Mouse (Mus musculus): ENCODE data around the gene Eif4e. TPM values are rescaled to one million over a fixed set of nuclear protein-coding genes. Genes with fewer than 3 reads are reported as not detected.

The Eif4e gene
- 128 and 136 TPM in 2 replicates for polyA plus RNA-seq (2012; ENCODE audit: insufficient read depth, insufficient read length, missing spikeins)

DNA sequence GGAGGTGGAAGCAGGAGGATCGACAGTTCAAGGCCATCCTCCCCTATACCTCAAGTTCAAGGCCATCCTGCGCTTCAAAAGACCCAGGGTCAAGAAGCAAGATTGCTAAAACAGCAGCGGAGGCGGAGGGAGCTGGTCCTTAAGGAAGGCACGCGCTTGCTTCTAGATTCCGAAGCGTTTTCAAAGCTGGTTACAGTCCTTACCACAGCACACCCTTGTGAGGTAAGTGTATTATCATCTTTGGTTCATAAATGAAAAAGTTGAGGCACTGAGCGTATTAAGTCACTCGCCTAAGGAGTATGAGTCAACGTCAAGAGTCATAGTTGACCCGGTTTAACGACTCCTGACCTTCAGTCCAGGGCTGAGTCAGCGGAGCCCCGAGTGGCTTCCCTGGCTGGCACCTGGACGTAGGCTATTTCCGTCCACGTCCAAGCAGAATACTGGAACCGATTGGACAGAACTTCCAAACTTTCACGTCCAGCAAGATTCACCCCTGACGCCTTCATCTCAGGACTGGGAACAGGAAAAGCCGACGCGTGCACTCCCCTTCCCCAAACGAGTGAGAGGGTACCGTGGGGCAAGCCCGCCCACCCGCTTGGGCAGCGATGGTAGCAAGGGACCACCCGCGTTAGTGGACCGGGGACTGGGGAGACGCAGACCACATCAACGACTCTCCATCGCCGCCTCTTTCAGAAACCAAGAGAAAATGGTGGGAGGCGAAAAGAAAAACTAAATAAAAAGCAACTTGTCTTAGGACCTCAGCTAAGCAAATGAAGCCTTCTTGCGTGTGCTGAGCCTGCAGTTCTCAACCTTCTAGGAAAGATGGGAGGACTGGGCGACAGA is at the start of gene Eif4e:
Eif4e (plus strand) TSS at position 107 of the 843 bp plus-strand sequence.
- Histone ChIP-seq H3K4me1 (ENCODE audit: control insufficient read depth, insufficient read depth, insufficient read length, low read length) (no peaks in the 10 kb centered on the region), H3K4me3 (ENCODE audit: insufficient read depth, low read depth, low read length) (peak within 1 kb of the TSS; percentile 70), H3K27ac (replicated peaks; ENCODE audit: low read depth, low read length) (peak within 1 kb of the TSS; percentile 80)

DNA sequence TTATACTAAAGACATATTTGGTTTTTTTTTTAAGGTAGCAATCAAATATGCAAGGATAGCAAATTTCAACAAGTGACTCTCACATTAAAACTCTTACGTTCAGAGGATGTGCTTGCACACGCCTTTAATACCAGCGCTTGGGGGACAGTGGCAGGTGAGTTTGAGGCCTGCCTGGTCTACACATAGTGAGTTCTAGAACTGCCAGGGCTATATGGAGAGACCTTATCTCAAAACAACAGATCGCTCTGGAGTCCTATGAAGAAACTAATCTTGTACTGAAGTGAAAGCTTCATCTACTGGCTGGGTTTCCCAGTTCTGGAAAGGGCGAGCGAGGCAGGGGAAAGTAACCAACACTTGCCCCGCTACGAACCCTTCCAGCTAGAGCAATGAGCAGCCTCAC is 46.5 kb upstream of the Eif4e start:
- no peak overlapping the region for H3K27ac ChIP-seq (replicated peaks; ENCODE audit: low read depth, low read length)
- H3K4me3 ChIP-seq (ENCODE audit: insufficient read depth, low read depth, low read length), result no peak overlapping the region
- H3K4me1 ChIP-seq (ENCODE audit: control insufficient read depth, insufficient read depth, insufficient read length, low read length), result 0 out of 2 replicates have a peak, but pooled peaks cover 2% of the 10 kb centered on the region

DNA sequence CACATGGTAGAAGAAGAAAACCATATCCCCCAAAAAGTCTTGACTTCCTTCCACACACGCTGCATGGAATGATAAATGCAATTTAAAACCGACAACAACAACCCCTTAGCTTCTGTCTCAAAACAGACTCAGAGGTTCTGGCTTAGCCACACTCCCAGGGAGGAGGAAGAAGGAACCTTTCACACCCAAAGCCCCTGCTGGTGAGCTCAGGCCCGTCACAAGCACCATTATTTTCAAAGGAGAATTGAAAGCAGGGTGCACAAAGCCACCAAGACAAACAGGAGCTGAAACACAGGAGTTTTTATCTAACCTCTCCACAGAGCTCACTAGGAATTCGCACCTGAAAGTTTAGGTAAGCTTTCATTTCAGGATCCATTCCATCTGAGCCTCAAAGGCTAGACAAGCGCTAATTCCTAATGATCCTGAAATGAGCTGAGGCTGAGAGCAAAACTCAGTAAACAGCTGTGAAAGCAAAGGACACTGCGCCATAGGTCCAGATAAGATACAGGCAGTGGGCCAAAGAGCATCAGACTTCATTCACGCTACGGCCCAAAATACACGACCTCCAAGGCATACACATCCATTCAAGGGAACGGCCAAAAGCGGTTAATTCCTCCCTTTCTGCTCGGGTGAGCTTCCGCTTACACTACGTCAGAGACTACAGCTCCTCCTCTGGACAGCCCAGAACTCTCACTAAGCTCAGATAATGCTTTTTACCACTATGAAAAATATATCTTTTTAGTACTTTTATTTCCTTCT is 44.3 kb upstream of the Eif4e start:
- 0 out of 2 replicates have a peak, but pooled peaks cover 2% of the 10 kb centered on the region for H3K4me1 ChIP-seq (ENCODE audit: control insufficient read depth, insufficient read depth, insufficient read length, low read length)
- no peak overlapping the region for H3K27ac ChIP-seq (replicated peaks; ENCODE audit: low read depth, low read length)
- H3K4me3 ChIP-seq (ENCODE audit: insufficient read depth, low read depth, low read length), result no peak overlapping the region

DNA sequence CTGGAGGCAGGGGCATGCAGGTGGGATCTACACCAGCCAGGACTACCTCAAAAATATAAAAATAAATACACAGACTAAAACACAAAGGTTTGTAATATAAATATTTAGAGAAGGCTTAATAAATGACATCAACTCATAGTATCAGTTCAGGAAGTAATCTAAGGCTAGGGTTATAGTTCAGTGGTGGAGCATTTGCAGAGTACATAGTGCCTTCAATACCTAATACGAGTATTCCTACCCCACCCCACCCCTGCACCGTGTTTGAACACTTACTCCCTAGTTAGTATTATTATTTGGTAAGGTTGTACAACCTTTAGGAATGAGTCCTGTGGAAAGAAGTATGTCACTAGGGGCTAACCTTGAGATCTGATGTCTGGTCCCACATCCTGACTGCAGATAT is 42.7 kb upstream of the Eif4e start:
- Histone ChIP-seq H3K4me1 (ENCODE audit: control insufficient read depth, insufficient read depth, insufficient read length, low read length) (0 out of 2 replicates have a peak, but pooled peaks cover 2% of the 10 kb centered on the region), H3K27ac (replicated peaks; ENCODE audit: low read depth, low read length) (no peak overlapping the region), H3K4me3 (ENCODE audit: insufficient read depth, low read depth, low read length) (no peak overlapping the region)

DNA sequence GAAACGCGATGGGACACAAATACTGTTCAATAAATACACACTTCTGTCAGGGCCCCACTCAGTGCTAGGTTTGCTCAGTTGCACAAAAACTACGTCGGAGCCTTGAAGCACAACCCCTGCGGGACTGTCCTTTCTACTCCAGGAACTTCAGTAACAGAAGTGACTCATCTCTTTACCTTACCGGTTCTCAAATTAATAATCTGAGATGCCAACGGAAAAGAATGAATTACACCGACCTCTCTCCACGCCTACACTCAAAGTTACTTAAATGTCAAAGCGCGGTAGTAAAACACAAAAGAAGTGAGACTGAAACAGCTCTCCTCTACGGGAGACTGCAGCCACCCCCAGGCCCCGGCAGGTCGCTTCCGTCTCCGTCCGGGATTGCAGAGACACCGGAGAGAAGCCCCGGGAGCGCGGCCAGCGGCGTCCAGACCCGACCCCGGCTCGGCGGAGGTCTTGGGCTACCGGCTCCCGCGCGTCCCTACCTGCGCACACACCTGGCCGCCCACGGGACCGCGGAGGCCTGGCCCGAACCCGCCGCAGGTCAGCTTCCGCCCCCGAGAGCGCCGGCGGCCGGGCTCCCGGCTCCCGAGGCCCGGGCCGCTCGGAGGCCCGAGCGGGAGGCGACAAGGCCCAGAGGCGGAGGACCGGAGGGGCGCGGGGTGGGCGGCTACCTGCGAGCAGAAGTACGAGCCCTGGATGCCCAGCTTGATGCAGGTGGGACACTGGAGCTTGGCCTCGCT is 37.2 kb upstream of the Eif4e start:
- peak overlapping the region; percentile 56 for H3K27ac ChIP-seq (replicated peaks; ENCODE audit: low read depth, low read length)
- H3K4me1 ChIP-seq (ENCODE audit: control insufficient read depth, insufficient read depth, insufficient read length, low read length), result no peaks in the 10 kb centered on the region
- H3K4me3 ChIP-seq (ENCODE audit: insufficient read depth, low read depth, low read length), result peak overlapping the region; percentile 90

DNA sequence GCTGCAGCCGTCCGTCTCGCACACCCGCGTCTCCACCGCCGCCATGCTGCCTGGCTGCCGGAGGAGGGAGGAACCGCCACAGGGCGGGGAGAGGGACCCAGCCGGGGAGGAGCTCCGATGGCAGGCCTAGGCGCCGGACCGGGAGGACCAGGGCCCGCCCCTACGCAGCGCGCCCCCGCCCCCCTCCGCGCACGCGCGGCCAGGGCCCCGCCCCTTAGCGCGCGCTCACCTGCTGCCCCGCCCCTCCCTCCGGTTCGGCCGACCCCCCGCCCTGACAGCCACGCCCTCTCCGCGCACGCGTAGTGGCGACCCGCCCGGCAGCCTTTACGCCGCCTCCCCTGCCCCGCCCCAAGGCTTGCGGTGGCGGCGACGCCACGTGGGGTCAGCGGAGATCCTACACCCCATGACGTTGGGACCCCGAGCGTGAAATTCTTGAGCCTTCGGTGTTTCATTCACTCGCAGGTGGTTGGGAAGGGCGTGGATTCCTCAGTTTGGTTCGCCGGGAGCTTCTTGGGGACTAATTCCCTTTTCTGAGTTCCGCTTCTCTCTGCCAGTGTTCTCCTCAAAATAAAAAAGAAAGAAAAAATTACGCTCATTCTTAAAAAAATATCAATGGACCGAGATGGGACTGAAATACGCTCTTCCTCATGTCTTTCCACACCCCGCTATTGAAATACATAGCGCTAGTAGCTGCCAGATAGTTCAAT is 36.5 kb upstream of the Eif4e start, which contains the start of gene Metap1:
Metap1 (minus strand) TSS at position 189 of the 707 bp plus-strand sequence.
- Histone ChIP-seq H3K27ac (replicated peaks; ENCODE audit: low read depth, low read length) (peak within 1 kb of the TSS; percentile 83), H3K4me3 (ENCODE audit: insufficient read depth, low read depth, low read length) (peak within 1 kb of the TSS; percentile 91), H3K4me1 (ENCODE audit: control insufficient read depth, insufficient read depth, insufficient read length, low read length) (no peaks in the 10 kb centered on the region)

DNA sequence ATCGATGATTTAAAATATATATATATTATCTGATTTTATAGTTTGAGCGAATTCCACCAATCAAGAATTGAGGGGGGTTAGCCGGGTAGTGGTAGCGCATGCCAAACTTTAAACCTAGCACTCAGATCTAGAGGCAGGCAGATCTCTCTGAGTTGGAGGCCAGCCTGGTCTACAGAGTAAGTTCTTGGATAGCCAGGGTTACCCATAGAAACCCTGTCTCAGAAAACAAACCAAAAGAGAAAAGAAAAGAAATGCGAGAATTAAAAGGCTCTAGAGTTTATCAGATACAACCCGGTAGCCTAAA is 36.0 kb upstream of the Eif4e start:
- Histone ChIP-seq H3K4me1 (ENCODE audit: control insufficient read depth, insufficient read depth, insufficient read length, low read length) (no peaks in the 10 kb centered on the region), H3K27ac (replicated peaks; ENCODE audit: low read depth, low read length) (no peak overlapping the region), H3K4me3 (ENCODE audit: insufficient read depth, low read depth, low read length) (peak overlapping the region; percentile 91)

DNA sequence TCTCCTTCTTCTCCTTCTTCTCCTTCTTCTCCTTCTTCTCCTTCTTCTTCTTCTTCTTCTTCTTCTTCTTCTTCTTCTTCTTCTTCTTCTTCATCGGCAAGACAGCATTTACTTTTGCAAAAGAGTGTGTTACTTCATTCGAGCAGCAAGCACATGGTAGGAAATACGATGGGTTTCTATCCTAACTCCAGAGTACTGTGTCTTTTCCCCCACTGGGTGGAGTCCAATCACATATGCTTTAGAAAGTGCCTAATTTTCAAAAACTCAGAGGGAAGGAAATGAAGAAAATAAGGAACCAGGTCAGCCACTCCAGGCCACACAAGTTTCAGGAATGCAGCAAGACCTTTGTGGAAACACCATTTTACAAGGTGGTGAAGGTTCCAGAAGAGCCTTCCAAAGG is 32.3 kb upstream of the Eif4e start:
- Histone ChIP-seq H3K4me3 (ENCODE audit: insufficient read depth, low read depth, low read length) (no peak overlapping the region), H3K4me1 (ENCODE audit: control insufficient read depth, insufficient read depth, insufficient read length, low read length) (no peaks in the 10 kb centered on the region), H3K27ac (replicated peaks; ENCODE audit: low read depth, low read length) (no peak overlapping the region)

DNA sequence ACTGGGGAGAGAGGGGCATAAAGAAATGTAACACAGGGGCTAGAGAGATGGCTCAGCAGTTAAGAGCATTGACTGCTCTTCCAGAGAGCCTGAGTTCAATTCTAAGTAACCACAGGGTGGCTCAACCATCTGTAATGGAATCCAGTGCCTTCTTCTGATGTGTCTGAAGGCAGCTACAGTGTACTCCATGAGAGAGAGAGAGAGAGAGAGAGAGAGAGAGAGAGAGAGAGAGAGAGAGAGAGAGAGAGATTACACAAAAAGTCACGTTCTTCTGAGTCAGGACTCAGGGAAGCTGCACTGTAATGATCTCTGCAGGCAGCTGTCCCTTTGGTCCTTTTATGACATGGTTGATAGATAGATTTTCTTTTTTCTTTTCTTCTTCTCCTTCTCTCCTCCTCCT is 31.4 kb upstream of the Eif4e start:
- no peaks in the 10 kb centered on the region for H3K4me1 ChIP-seq (ENCODE audit: control insufficient read depth, insufficient read depth, insufficient read length, low read length)
- no peak overlapping the region for H3K27ac ChIP-seq (replicated peaks; ENCODE audit: low read depth, low read length)
- H3K4me3 ChIP-seq (ENCODE audit: insufficient read depth, low read depth, low read length), result no peak overlapping the region

DNA sequence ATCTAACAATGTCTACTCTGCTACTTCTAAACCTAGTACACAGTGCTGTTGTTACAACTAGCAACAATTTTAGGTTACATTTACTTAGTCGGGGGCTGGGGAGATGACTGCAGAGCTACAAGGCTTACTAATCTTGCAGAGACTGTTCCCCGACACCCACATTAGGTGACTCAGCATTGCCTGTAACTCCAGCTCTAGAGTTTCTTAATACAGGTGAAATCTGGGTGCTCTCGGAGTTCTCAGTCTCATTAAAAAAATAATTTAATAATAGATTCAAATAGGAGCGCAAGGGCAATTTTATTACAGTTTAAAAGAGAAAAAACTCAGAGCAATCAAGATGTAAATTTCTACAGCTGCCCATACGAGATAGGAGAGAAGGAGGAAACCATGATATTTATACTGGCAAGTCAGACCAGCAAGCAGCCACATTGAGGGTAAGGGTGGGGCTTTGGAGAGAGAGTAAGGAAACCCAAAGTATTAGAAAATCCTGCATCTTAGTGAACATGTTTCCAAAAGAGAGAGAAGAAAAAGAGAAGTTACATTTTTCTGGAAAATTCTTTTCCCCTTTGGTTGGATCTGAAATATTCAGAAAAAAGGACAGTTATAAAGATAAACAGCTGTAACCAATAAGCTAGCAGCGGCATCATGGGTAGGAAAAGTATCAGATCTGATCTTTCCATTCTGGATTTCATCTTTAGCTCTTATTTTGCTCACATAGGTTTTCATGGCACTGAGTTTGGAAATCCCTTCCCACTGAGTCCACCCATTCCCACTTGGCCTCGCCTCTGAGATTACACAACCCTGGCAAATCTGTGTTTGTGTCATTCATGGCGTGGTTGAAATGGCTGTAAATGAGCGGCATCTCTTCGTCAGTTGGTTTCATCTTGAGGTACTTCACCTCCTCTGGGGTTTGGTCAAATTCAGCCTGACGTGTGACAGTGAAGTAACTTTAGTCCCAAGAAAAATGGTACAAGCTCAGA is 30.5 kb upstream of the Eif4e start:
- Histone ChIP-seq H3K27ac (replicated peaks; ENCODE audit: low read depth, low read length) (no peak overlapping the region), H3K4me1 (ENCODE audit: control insufficient read depth, insufficient read depth, insufficient read length, low read length) (peaks cover 2% of the 10 kb centered on the region; the same call in 1 of the 2 replicates), H3K4me3 (ENCODE audit: insufficient read depth, low read depth, low read length) (no peak overlapping the region)

DNA sequence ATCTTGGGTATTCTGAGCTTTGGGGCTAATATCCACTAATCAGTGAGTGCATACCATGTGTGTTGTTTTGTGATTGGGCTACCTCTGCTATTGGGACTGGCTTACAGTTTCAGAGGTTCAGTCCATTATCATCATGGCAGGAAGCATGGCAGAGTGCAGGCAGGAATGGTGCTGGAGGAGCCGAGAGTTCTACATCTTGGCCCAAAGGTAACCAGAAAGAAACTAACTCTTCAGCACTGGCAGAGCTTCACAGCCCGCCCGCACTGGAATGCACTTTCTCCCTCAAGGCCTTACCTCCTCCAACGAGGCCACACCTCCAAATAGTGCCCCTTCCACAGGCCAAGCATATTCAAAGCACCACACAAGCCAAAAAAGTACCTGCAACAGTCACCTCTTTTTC is 27.2 kb upstream of the Eif4e start:
- H3K4me1 ChIP-seq (ENCODE audit: control insufficient read depth, insufficient read depth, insufficient read length, low read length), result peaks cover 2% of the 10 kb centered on the region; the same call in 1 of the 2 replicates
- H3K4me3 ChIP-seq (ENCODE audit: insufficient read depth, low read depth, low read length), result no peak overlapping the region
- no peak overlapping the region for H3K27ac ChIP-seq (replicated peaks; ENCODE audit: low read depth, low read length)

DNA sequence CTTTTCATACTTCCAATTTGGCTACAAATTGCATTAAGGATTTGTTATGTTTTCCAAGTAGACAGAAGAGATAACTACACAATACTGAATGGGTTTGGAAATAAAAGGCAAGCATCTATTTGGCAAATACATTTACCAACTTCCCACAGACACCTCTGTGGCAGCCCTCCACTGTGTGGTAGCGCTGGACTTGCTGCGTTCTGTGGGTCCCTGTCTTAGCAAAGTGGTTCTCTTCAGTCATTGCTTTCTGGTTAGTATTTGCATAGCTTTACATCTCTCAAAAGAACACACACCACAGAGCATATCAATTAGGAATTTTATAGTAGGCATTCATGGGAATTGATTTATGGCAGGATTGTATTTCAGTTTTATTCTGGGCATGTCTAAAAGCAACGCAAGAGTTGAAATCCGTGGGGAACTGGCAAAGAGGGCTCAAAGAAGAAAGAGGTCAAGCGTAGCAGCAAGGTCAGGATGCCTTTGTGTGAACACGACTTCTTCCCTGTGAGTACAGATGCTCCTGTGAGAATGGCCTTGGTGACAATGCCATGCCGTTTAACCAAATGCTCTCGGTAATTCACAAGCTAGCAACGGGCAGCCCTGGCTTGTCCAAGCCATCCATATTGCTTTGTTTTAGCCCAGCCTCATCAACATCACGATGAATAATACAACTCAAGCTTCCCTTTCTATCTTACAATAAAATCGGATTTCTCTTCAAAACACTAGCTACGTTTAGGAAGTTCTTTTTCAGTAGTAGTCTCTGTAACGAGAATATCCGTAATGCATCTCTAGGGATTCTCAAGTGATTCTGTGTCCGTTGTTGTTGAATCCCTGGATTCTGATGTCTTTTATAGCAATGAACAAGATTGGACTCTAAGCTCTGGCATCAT is 25.9 kb upstream of the Eif4e start:
- no peak overlapping the region for H3K27ac ChIP-seq (replicated peaks; ENCODE audit: low read depth, low read length)
- H3K4me3 ChIP-seq (ENCODE audit: insufficient read depth, low read depth, low read length), result no peak overlapping the region
- H3K4me1 ChIP-seq (ENCODE audit: control insufficient read depth, insufficient read depth, insufficient read length, low read length), result peaks cover 2% of the 10 kb centered on the region; the same call in 1 of the 2 replicates

DNA sequence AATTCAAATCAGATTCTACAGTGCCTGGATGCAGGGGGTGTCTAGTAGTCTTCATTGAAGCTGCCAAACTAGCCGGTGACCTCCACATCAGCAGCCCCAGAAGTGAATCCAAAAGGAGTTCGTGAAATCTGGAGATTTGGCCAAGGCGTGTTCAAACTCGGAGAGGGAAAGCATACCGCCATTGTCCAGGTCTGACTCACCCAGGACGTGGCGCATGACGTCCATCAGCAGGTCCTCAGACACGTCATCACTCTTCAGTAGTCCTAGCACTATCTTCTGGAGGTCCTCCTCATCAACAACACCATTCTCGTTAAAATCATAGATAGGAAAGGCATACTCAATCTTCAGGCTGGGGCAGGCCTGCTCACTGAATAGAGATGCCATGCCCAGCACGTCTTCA is 22.2 kb upstream of the Eif4e start:
- peaks cover 2% of the 10 kb centered on the region; the same call in 1 of the 2 replicates for H3K4me1 ChIP-seq (ENCODE audit: control insufficient read depth, insufficient read depth, insufficient read length, low read length)
- no peak overlapping the region for H3K4me3 ChIP-seq (ENCODE audit: insufficient read depth, low read depth, low read length)
- no peak overlapping the region for H3K27ac ChIP-seq (replicated peaks; ENCODE audit: low read depth, low read length)
